Mouse (Mus musculus) testis, adult 2 months (tissue): ENCODE measurements around the gene Akr1c6.

Experiments used
- CTCF ChIP-seq: fragments of 200-500 bp; IDR thresholded peaks from 2 replicates; pipeline ENCODE4 v1.5.1; 2012; ENCODE audit warnings: low read depth, mild to moderate bottlenecking, inconsistent platforms, low read length, moderate library complexity; ENCODE audit not compliant: control insufficient read depth, insufficient read depth, insufficient replicate concordance
- POLR2A ChIP-seq: fragments of 200-500 bp; IDR thresholded peaks from 2 replicates; pipeline ENCODE4 v1.6.1; 2012; ENCODE audit warnings: low read depth, mild to moderate bottlenecking, inconsistent platforms, low read length, moderate library complexity; ENCODE audit not compliant: control insufficient read depth

GRCm38 (mm10) chr13:4406771-4407170 is 27.3 kb upstream of the Akr1c6 start:
- TF ChIP-seq POLR2A (no peak), CTCF (no peak)
